Mouse (Mus musculus): ENCODE data around the gene Pdcd2l. TPM values are rescaled to one million over a fixed set of nuclear protein-coding genes. Genes with fewer than 3 reads are reported as not detected.
A peak's percentile ranks its signal among the peaks of the same experiment; 100 is the strongest.
"Not testable (repeated sequence)": the region's sequence is repeated elsewhere in the genome, so short reads cannot be mapped to it uniquely, and the experiment has no call there.

Pdcd2l gene
- polyA plus RNA-seq, 1 experiment from 2014 or later, result 45.6 TPM

GRCm38 (mm10) chr7:34208027-34208745, 11.7 kb upstream of the Pdcd2l start:
- Histone ChIP-seq H3K36me3 (peaks cover 100% of the 10 kb centered on the region), H3K9me3 (replicated peaks) (no peaks in the 10 kb centered on the region), H3K4me1 (replicated peaks) (0 out of 2 replicates have a peak, but pooled peaks cover 8% of the 10 kb centered on the region), H3K4me3 (no peak overlapping the region), H3K9ac (no peak overlapping the region), H3K27ac (ENCODE audit: poor library complexity, severe bottlenecking) (no peak overlapping the region), H3K4me2 (no peak overlapping the region), H3K27me3 (replicated peaks) (no peaks in the 10 kb centered on the region)
- no peak for ATAC-seq (ENCODE audit: insufficient number of reproducible peaks, low FRiP score)
- 92% methylated on average over 9 of the region's 9 CpGs for WGBS

GRCm38 (mm10) chr7:34206331-34206730, 9.9 kb upstream of the Pdcd2l start:
- H3K27ac ChIP-seq (ENCODE audit: poor library complexity, severe bottlenecking), result no peak overlapping the region
- H3K4me1 ChIP-seq (replicated peaks), result 0 out of 2 replicates have a peak, but pooled peaks cover 8% of the 10 kb centered on the region
- no peak for ATAC-seq (ENCODE audit: insufficient number of reproducible peaks, low FRiP score)
- no peak overlapping the region for H3K4me2 ChIP-seq
- no peak overlapping the region for H3K4me3 ChIP-seq
- no peaks in the 10 kb centered on the region for H3K27me3 ChIP-seq (replicated peaks)
- 89% methylated on average over 6 of the region's 6 CpGs for WGBS
- H3K9ac ChIP-seq, result no peak overlapping the region
- no peaks in the 10 kb centered on the region for H3K9me3 ChIP-seq (replicated peaks)
- peaks cover 100% of the 10 kb centered on the region for H3K36me3 ChIP-seq

GRCm38 (mm10) chr7:34202147-34202546, 5.7 kb upstream of the Pdcd2l start:
- H3K4me3 ChIP-seq; H3K4me1 ChIP-seq (replicated peaks); ATAC-seq (ENCODE audit: insufficient number of reproducible peaks, low FRiP score); H3K4me2 ChIP-seq; H3K27me3 ChIP-seq (replicated peaks); H3K27ac ChIP-seq (ENCODE audit: poor library complexity, severe bottlenecking); H3K9ac ChIP-seq; H3K9me3 ChIP-seq (replicated peaks): not testable (repeated sequence)
- peaks cover 70% of the 10 kb centered on the region for H3K36me3 ChIP-seq
- WGBS, result 91% methylated on average over 10 of the region's 10 CpGs

- peaks cover 56% of the 10 kb centered on the region for H3K36me3 ChIP-seq
- no peak overlapping the region for H3K4me2 ChIP-seq
- 92% methylated on average over 2 of the region's 2 CpGs for WGBS
- H3K9ac ChIP-seq, result no peak overlapping the region
- H3K4me1 ChIP-seq (replicated peaks), result no peaks in the 10 kb centered on the region
- no peaks in the 10 kb centered on the region; the same call in 1 of the 2 replicates for H3K9me3 ChIP-seq (replicated peaks)
- H3K27ac ChIP-seq (ENCODE audit: poor library complexity, severe bottlenecking), result no peak overlapping the region
- no peaks in the 10 kb centered on the region for H3K27me3 ChIP-seq (replicated peaks)
- ATAC-seq (ENCODE audit: insufficient number of reproducible peaks, low FRiP score), result no peak
- no peak overlapping the region for H3K4me3 ChIP-seq
Observed at GRCm38 (mm10) chr7:34200829-34201228, 4.4 kb upstream of the Pdcd2l start.

GRCm38 (mm10) chr7:34198346-34198745, 1.9 kb upstream of the Pdcd2l start:
- Histone ChIP-seq H3K9ac (no peak overlapping the region), H3K4me2 (no peak overlapping the region), H3K4me3 (no peak overlapping the region), H3K27ac (ENCODE audit: poor library complexity, severe bottlenecking) (no peak overlapping the region), H3K4me1 (replicated peaks) (peaks cover 5% of the 10 kb centered on the region), H3K27me3 (replicated peaks) (no peaks in the 10 kb centered on the region), H3K9me3 (replicated peaks) (no peaks in the 10 kb centered on the region; the same call in 1 of the 2 replicates), H3K36me3 (peaks cover 40% of the 10 kb centered on the region)
- 37% methylated on average over 3 of the region's 3 CpGs for WGBS
- ATAC-seq (ENCODE audit: insufficient number of reproducible peaks, low FRiP score), result no peak

GRCm38 (mm10) chr7:34195632-34196031, 829 bp downstream of the Pdcd2l start:
- Histone ChIP-seq H3K4me2 (peak overlapping the region; percentile 90), H3K4me1 (replicated peaks) (peaks cover 5% of the 10 kb centered on the region), H3K27ac (ENCODE audit: poor library complexity, severe bottlenecking) (no peak overlapping the region), H3K4me3 (peak overlapping the region; percentile 78), H3K36me3 (peaks cover 35% of the 10 kb centered on the region), H3K9ac (peak overlapping the region; percentile 89), H3K9me3 (replicated peaks) (no peaks in the 10 kb centered on the region; the same call in 1 of the 2 replicates), H3K27me3 (replicated peaks) (no peaks in the 10 kb centered on the region)
- 0 out of 2 replicates have a peak, but pooled peaks have one; percentile 26 for ATAC-seq (ENCODE audit: insufficient number of reproducible peaks, low FRiP score)
- 44% methylated on average over 3 of the region's 3 CpGs for WGBS

GRCm38 (mm10) chr7:34192825-34193224, 3.6 kb downstream of the Pdcd2l start:
- no peak overlapping the region for H3K4me3 ChIP-seq
- no peak for ATAC-seq (ENCODE audit: insufficient number of reproducible peaks, low FRiP score)
- no peaks in the 10 kb centered on the region for H3K27me3 ChIP-seq (replicated peaks)
- H3K9me3 ChIP-seq (replicated peaks), result no peaks in the 10 kb centered on the region
- H3K9ac ChIP-seq, result no peak overlapping the region
- peaks cover 5% of the 10 kb centered on the region for H3K4me1 ChIP-seq (replicated peaks)
- H3K36me3 ChIP-seq, result peaks cover 53% of the 10 kb centered on the region
- H3K4me2 ChIP-seq, result no peak overlapping the region
- WGBS, result 83% methylated on average over 6 of the region's 6 CpGs
- H3K27ac ChIP-seq (ENCODE audit: poor library complexity, severe bottlenecking), result no peak overlapping the region

- Histone ChIP-seq H3K4me3 (no peak overlapping the region), H3K4me2 (no peak overlapping the region), H3K27me3 (replicated peaks) (no peaks in the 10 kb centered on the region), H3K9me3 (replicated peaks) (no peaks in the 10 kb centered on the region), H3K36me3 (peaks cover 81% of the 10 kb centered on the region), H3K9ac (no peak overlapping the region), H3K27ac (ENCODE audit: poor library complexity, severe bottlenecking) (no peak overlapping the region), H3K4me1 (replicated peaks) (no peaks in the 10 kb centered on the region)
- ATAC-seq (ENCODE audit: insufficient number of reproducible peaks, low FRiP score), result no peak
- WGBS, result 87% methylated on average over 12 of the region's 12 CpGs
Observed at GRCm38 (mm10) chr7:34189376-34189989, 7.0 kb downstream of the Pdcd2l start.

GRCm38 (mm10) chr7:34183794-34184193, 12.7 kb downstream of the Pdcd2l start:
- WGBS, result 79% methylated on average over 3 of the region's 3 CpGs
- Histone ChIP-seq H3K9me3 (replicated peaks) (no peaks in the 10 kb centered on the region), H3K4me1 (replicated peaks) (no peaks in the 10 kb centered on the region), H3K4me2 (no peak overlapping the region), H3K36me3 (peaks cover 57% of the 10 kb centered on the region), H3K4me3 (no peak overlapping the region), H3K27ac (ENCODE audit: poor library complexity, severe bottlenecking) (no peak overlapping the region), H3K27me3 (replicated peaks) (no peaks in the 10 kb centered on the region), H3K9ac (no peak overlapping the region)
- 0 out of 2 replicates have a peak, but pooled peaks have one; percentile 22 for ATAC-seq (ENCODE audit: insufficient number of reproducible peaks, low FRiP score)

- no peaks in the 10 kb centered on the region for H3K27me3 ChIP-seq (replicated peaks)
- no peaks in the 10 kb centered on the region for H3K9me3 ChIP-seq (replicated peaks)
- no peak overlapping the region for H3K4me3 ChIP-seq
- peaks cover 52% of the 10 kb centered on the region for H3K36me3 ChIP-seq
- H3K4me1 ChIP-seq (replicated peaks), result no peaks in the 10 kb centered on the region
- no peak overlapping the region for H3K4me2 ChIP-seq
- WGBS, result 78% methylated on average over 13 of the region's 13 CpGs
- ATAC-seq (ENCODE audit: insufficient number of reproducible peaks, low FRiP score), result no peak; the same call in 1 of the 2 replicates
- no peak overlapping the region for H3K9ac ChIP-seq
- no peak overlapping the region for H3K27ac ChIP-seq (ENCODE audit: poor library complexity, severe bottlenecking)
Observed at GRCm38 (mm10) chr7:34183356-34183755, 13.1 kb downstream of the Pdcd2l start.

GRCm38 (mm10) chr7:34176241-34176640, 20.2 kb downstream of the Pdcd2l start:
- H3K36me3 ChIP-seq; H3K4me3 ChIP-seq; H3K27me3 ChIP-seq (replicated peaks); H3K9ac ChIP-seq; H3K4me1 ChIP-seq (replicated peaks); H3K9me3 ChIP-seq (replicated peaks); ATAC-seq (ENCODE audit: insufficient number of reproducible peaks, low FRiP score); H3K4me2 ChIP-seq; H3K27ac ChIP-seq (ENCODE audit: poor library complexity, severe bottlenecking): not testable (repeated sequence)
- WGBS, result 77% methylated on average over 6 of the region's 6 CpGs

Data from heart, embryonic 12.5 days (tissue).